Mouse (Mus musculus) testis, adult 2 months (tissue): ENCODE data around the gene Ankrd13d.

Experiments used
- CTCF ChIP-seq: fragments of 200-500 bp; IDR thresholded peaks from 2 replicates; pipeline ENCODE4 v1.5.1; 2012; ENCODE audit warnings: low read depth, mild to moderate bottlenecking, inconsistent platforms, low read length, moderate library complexity; ENCODE audit not compliant: control insufficient read depth, insufficient read depth, insufficient replicate concordance
- POLR2A ChIP-seq: fragments of 200-500 bp; IDR thresholded peaks from 2 replicates; pipeline ENCODE4 v1.6.1; 2012; ENCODE audit warnings: low read depth, mild to moderate bottlenecking, inconsistent platforms, low read length, moderate library complexity; ENCODE audit not compliant: control insufficient read depth

GRCm38 (mm10) chr19:4331273-4331672, 48.3 kb upstream of the Ankrd13d start:
- TF ChIP-seq POLR2A (no peak), CTCF (no peak)
